Mouse (Mus musculus): ENCODE results near the gene Snapc5.
"Not testable (repeated sequence)": the region's sequence is repeated elsewhere in the genome, so short reads cannot be mapped to it uniquely, and the experiment has no call there.

Gene Snapc5

GRCm38 (mm10) chr9:64178974-64179646 lies at the start of gene Snapc5:
TSS of gene Snapc5 (plus strand) at chr9:64179274.
- DNase-seq, result peak; percentile 80 to 83

- no peak for DNase-seq
These were observed 47.5 kb upstream of the Snapc5 start for GRCm38 (mm10) chr9:64131623-64132022.

- not testable (repeated sequence) for DNase-seq
These were observed 40.2 kb upstream of the Snapc5 start for GRCm38 (mm10) chr9:64138896-64139295.

GRCm38 (mm10) chr9:64139879-64140278 lies 39.2 kb upstream of the Snapc5 start:
- no peak for DNase-seq

GRCm38 (mm10) chr9:64156641-64157040 lies 22.4 kb upstream of the Snapc5 start:
- DNase-seq, result no peak

GRCm38 (mm10) chr9:64160471-64160870 lies 18.6 kb upstream of the Snapc5 start:
- DNase-seq, result no peak

GRCm38 (mm10) chr9:64169967-64170366 lies 9.1 kb upstream of the Snapc5 start:
- not testable (repeated sequence) for DNase-seq

GRCm38 (mm10) chr9:64172145-64172815 lies 6.8 kb upstream of the Snapc5 start:
- peak in 1 of 2 experiments; percentile 53 for DNase-seq

- DNase-seq, result peak; percentile 20 to 68
These were observed 6.0 kb upstream of the Snapc5 start, which contains the start of the genes Zwilch and Rpl4 for GRCm38 (mm10) chr9:64172816-64173665. TSS of gene Zwilch (minus strand) at chr9:64173104. TSS of gene Rpl4 (plus strand) at chr9:64173375.

GRCm38 (mm10) chr9:64173666-64174220 lies 5.3 kb upstream of the Snapc5 start:
- no peak for DNase-seq

- DNase-seq, result no peak
These were observed 4.7 kb upstream of the Snapc5 start for GRCm38 (mm10) chr9:64174341-64174740.

- DNase-seq, result no peak
These were observed 4.3 kb upstream of the Snapc5 start for GRCm38 (mm10) chr9:64174766-64175165.

- DNase-seq, result no peak
These were observed 3.7 kb upstream of the Snapc5 start for GRCm38 (mm10) chr9:64175378-64175777.

- DNase-seq, result no peak
These were observed 482 bp upstream of the Snapc5 start for GRCm38 (mm10) chr9:64178610-64178973.

GRCm38 (mm10) chr9:64183295-64183694 lies 4.2 kb downstream of the Snapc5 start:
- not testable (repeated sequence) for DNase-seq

GRCm38 (mm10) chr9:64184166-64184840 lies 5.2 kb downstream of the Snapc5 start:
- no peak for DNase-seq

- DNase-seq, result no peak
These were observed 14.8 kb downstream of the Snapc5 start for GRCm38 (mm10) chr9:64193879-64194278.

GRCm38 (mm10) chr9:64195554-64195953 lies 16.5 kb downstream of the Snapc5 start:
- no peak for DNase-seq

- DNase-seq, result no peak
These were observed 18.4 kb downstream of the Snapc5 start for GRCm38 (mm10) chr9:64197524-64197923.

- DNase-seq, result no peak
These were observed 19.1 kb downstream of the Snapc5 start for GRCm38 (mm10) chr9:64198068-64198762.

GRCm38 (mm10) chr9:64198763-64199418 lies 19.8 kb downstream of the Snapc5 start:
- DNase-seq, result not testable (repeated sequence)

Measured in thymus, adult 18-20 months (tissue).